Mouse (Mus musculus) hindbrain, embryonic 14.5 days (tissue): ENCODE data around the gene Taz. TPM values are rescaled to one million over a fixed set of nuclear protein-coding genes. Genes with fewer than 3 reads are reported as not detected.
A peak's percentile ranks its signal among the peaks of the same experiment; 100 is the strongest.

Experiments used
- ATAC-seq: fragments of 200-750 bp; cut with Nextera tagmentation; 2 replicates; pipeline ENCODE4 v1.8.0; 2017; ENCODE audit warnings: moderate number of reproducible peaks, mild to moderate bottlenecking, moderate TSS enrichment, moderate library complexity; ENCODE audit not compliant: low FRiP score
- DNase-seq: peaks from one replicate; pipeline ENCODE4 v3.0.0-alpha.2; 2015; ENCODE audit warnings: low spot score
- H3K27ac ChIP-seq: fragments of 300-500 bp; sonication (generic); 2 replicates; pipeline ENCODE4 v1.5.1; 2014; ENCODE audit warnings: mild to moderate bottlenecking, moderate library complexity
- H3K27me3 ChIP-seq: fragments of 300-500 bp; sonication (generic); 2 replicates; pipeline ENCODE4 v1.6.1; 2014; ENCODE audit warnings: mild to moderate bottlenecking, low read length, mixed read lengths; ENCODE audit not compliant: control insufficient read depth, insufficient read depth
- H3K36me3 ChIP-seq: fragments of 300-500 bp; sonication (generic); replicated peaks from 2 replicates; pipeline ENCODE4 v1.6.1; 2014; ENCODE audit not compliant: control insufficient read depth, insufficient read depth
- H3K4me1 ChIP-seq: fragments of 300-500 bp; sonication (generic); replicated peaks from 2 replicates; pipeline ENCODE4 v1.6.1; 2014; ENCODE audit warnings: antibody characterized with exemption, low read length, mixed read lengths; ENCODE audit not compliant: control insufficient read depth, insufficient read depth
- H3K4me2 ChIP-seq: fragments of 300-500 bp; sonication (generic); replicated peaks from 2 replicates; pipeline ENCODE4 v1.6.1; 2014; ENCODE audit warnings: mild to moderate bottlenecking, moderate library complexity
- H3K4me3 ChIP-seq: fragments of 300-500 bp; sonication (generic); replicated peaks from 2 replicates; pipeline ENCODE4 v1.5.1; 2014; ENCODE audit warnings: mild to moderate bottlenecking, low read length
- H3K9ac ChIP-seq: fragments of 300-500 bp; sonication (generic); 2 replicates; pipeline ENCODE4 v1.6.1; 2014
- H3K9me3 ChIP-seq: fragments of 300-500 bp; sonication (generic); 2 replicates; pipeline ENCODE4 v1.6.1; 2016; ENCODE audit warnings: low read length; ENCODE audit not compliant: control insufficient read depth
- WGBS: fragments of 180-500 bp; shearing (Covaris S2); extraction: QIAGEN DNeasy Blood & Tissue Kit; methylation state at CpG from one replicate; pipeline ENCODE4 v1.1.7; 2014; 5-methylcytosine and 5-hydroxymethylcytosine counted together
- polyA plus RNA-seq: library from polyadenylated mRNA; unstranded; fragments of >200 nt; fragmentation: Nextera tagmentation; extraction: Ambion mirVana; gene quantifications from 2 replicates; pipeline ENCODE4 v1.2.1, GENCODE M21; 2014

Gene Taz
- polyA plus RNA-seq, 1 experiment from 2014 or later = 56.5 TPM

GRCm38 (mm10) chrX:74298348-74298747, 16.6 kb downstream of the Taz start:
- H3K36me3 ChIP-seq = peaks cover 30% of the 10 kb centered on the region; the same call in 1 of the 2 replicates
- ATAC-seq (no peak), DNase-seq (no peak)
- WGBS = 100% methylated on average over 1 of the region's 1 CpGs
- no peak overlapping the region for H3K4me3 ChIP-seq
- H3K4me2 ChIP-seq = no peak overlapping the region; the same call in 1 of the 2 replicates
- H3K9ac ChIP-seq = no peak overlapping the region
- H3K4me1 ChIP-seq = no peaks in the 10 kb centered on the region
- no peak overlapping the region for H3K27ac ChIP-seq
- H3K9me3 ChIP-seq = no peaks in the 10 kb centered on the region
- H3K27me3 ChIP-seq = no peaks in the 10 kb centered on the region

DNA sequence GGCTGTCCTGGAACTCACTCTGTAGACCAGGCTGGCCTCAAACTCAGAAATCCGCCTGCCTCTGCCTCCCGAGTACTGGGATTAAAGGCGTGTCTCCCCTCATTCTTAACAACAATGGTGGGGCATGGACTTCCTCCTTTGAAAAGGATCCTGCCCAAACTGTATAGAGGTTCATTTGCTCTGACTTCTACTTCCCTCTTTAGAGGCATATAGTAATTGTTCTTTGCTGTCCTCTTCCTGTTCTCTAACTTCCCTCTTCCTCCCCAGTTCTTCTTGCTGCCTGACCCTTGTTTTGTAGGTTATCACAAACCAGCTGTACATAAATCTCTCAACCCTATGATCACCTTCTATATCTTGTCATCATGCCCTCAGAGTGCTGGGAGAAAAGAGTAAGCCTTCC, 18.0 kb downstream of the Taz start:
- Histone ChIP-seq H3K27me3 (no peaks in the 10 kb centered on the region), H3K4me2 (no peak overlapping the region), H3K9ac (no peak overlapping the region), H3K27ac (no peak overlapping the region), H3K36me3 (peaks cover 35% of the 10 kb centered on the region; the same call in 1 of the 2 replicates), H3K4me3 (no peak overlapping the region), H3K4me1 (peaks cover 6% of the 10 kb centered on the region; the same call in 1 of the 2 replicates), H3K9me3 (no peaks in the 10 kb centered on the region)
- DNase-seq = no peak
- ATAC-seq = no peak
- 90% methylated on average over 3 of the region's 3 CpGs for WGBS

- peak within 1 kb of the TSS; percentile 95 for H3K27ac ChIP-seq
- ATAC-seq = peak; percentile 84
- no peaks in the 10 kb centered on the region for H3K9me3 ChIP-seq
- peak; percentile 76 for DNase-seq
- no peaks in the 10 kb centered on the region for H3K27me3 ChIP-seq
- WGBS = 12% methylated on average over 36 of the region's 41 CpGs
- H3K4me2 ChIP-seq = peak within 1 kb of the TSS; percentile 75
- H3K4me3 ChIP-seq = peak within 1 kb of the TSS; percentile 61
- peak within 1 kb of the TSS; percentile 80 for H3K9ac ChIP-seq
- peaks cover 20% of the 10 kb centered on the region; the same call in 1 of the 2 replicates for H3K4me1 ChIP-seq
- peaks cover 65% of the 10 kb centered on the region for H3K36me3 ChIP-seq
These were observed 23.4 kb downstream of the Taz start, which contains the start of gene Gdi1 for GRCm38 (mm10) chrX:74304867-74305700. TSS of gene Gdi1 (plus strand) at chrX:74304998.

GRCm38 (mm10) chrX:74312540-74313464, 31.1 kb downstream of the Taz start, which contains the start of gene Fam50a:
TSS of gene Fam50a (plus strand) at chrX:74313033.
- Histone ChIP-seq H3K36me3 (peaks cover 43% of the 10 kb centered on the region), H3K9ac (peak within 1 kb of the TSS; percentile 74), H3K9me3 (no peaks in the 10 kb centered on the region), H3K27me3 (no peaks in the 10 kb centered on the region), H3K4me2 (peak within 1 kb of the TSS; percentile 57), H3K4me1 (peaks cover 4% of the 10 kb centered on the region; the same call in 1 of the 2 replicates), H3K27ac (peak within 1 kb of the TSS; percentile 91), H3K4me3 (peak within 1 kb of the TSS; percentile 55)
- DNase-seq = peak; percentile 86
- peak; percentile 97 for ATAC-seq
- 20% methylated on average over 58 of the region's 59 CpGs for WGBS

DNA sequence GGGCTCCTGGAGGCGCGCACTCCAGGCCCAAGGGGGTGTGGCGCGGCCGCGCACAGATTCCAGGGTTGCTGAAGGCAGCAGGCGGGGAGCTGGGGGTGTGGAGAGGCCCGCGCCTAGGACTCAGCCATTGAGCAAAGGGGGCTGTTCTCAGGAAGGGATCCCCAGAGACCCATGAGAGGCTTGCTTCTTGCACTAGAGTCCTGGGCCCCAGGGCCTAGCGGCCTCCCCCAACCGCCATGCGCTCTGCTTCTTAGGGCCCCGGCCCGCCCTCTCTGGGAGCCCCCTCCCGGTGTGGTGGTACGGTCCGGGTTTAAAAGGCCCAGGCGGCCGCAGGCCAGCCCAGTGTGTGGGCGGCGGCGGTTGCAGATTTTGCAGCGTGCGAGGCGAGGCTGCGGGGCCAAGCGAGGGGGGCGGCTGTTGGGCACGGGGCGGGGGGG, 47.0 kb downstream of the Taz start, which contains the start of gene Plxna3:
Plxna3 (plus strand) TSS at position 342 of the 437 bp plus-strand sequence.
- Histone ChIP-seq H3K4me3 (peak within 1 kb of the TSS; percentile 54), H3K36me3 (peaks cover 20% of the 10 kb centered on the region), H3K4me1 (peaks cover 28% of the 10 kb centered on the region), H3K27me3 (no peaks in the 10 kb centered on the region), H3K27ac (peak within 1 kb of the TSS; percentile 86), H3K9ac (peak within 1 kb of the TSS; percentile 77), H3K4me2 (peak within 1 kb of the TSS; percentile 76), H3K9me3 (no peaks in the 10 kb centered on the region)
- DNase-seq (peak; percentile 59), ATAC-seq (peak; percentile 93)
- 14% methylated on average over 22 of the region's 30 CpGs for WGBS

DNA sequence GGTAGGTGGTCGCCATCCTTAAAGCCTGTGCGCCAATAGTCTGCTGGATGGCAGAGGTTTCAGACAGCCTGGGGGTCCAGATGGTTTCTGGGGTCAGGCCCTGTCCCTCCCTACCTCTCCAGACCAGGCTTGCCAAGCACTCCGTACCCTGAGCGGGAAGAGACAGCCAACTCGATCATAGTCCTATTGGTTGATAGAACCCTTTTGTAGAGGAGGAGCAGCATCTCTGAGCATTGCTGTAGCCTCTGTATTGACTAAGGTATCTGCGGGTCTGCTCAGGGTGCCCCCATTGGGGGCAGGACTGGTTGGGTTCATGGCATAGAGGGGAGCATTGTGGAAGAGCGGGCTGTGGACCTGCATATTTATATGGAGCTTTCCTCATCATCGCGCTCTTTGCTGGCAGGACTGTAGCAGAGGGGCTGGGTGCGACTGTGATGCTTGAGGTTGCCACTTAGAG, 47.5 kb downstream of the Taz start:
- ATAC-seq (peak; percentile 35), DNase-seq (no peak)
- peak overlapping the region; percentile 54 for H3K4me3 ChIP-seq
- H3K36me3 ChIP-seq = peaks cover 25% of the 10 kb centered on the region
- H3K27ac ChIP-seq = peak overlapping the region; percentile 86
- no peaks in the 10 kb centered on the region for H3K27me3 ChIP-seq
- peaks cover 28% of the 10 kb centered on the region for H3K4me1 ChIP-seq
- 27% methylated on average over 10 of the region's 10 CpGs for WGBS
- H3K4me2 ChIP-seq = peak overlapping the region; percentile 76
- peak overlapping the region; percentile 77 for H3K9ac ChIP-seq
- H3K9me3 ChIP-seq = no peaks in the 10 kb centered on the region

DNA sequence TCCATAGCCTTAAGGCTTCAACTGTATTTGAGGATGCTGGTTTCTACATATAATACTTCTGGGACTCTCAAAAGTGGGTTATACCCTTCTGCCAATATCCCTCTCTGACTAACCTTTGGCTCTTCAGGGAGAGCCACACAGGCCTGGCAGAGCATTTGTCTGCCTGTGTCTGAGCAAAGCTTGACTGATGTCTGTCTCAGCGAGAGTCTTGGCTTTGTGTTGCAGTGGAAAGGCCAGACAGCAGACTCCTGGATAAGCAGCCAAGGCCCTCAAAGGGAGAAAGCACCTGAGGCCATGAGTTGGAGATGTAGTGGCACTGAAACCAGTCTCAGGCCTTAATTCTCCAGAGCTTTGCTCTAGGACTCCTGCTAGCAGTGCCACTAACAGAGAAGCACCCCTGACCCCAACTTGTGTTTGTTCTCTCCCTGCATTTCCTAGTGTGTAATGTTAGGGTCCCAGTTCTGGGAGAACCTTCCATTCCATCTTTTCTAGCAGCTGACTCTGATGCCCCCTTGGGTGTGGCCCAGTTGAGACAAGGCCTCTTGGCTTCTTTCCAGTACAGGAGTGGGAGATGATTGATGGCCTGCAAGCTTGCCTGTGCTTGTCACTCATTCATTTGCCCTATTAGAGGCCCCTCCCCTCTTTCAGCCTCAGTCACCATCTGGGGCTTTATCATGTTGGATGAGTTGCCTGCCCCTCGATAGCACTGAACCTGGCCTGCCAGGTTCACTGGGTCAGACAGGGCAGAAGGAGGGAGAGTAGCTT, 48.6 kb downstream of the Taz start:
- Histone ChIP-seq H3K4me1 (peaks cover 28% of the 10 kb centered on the region), H3K4me2 (peak overlapping the region; percentile 76), H3K9ac (peak overlapping the region; percentile 77), H3K27me3 (no peaks in the 10 kb centered on the region), H3K27ac (peak overlapping the region; percentile 86), H3K36me3 (peaks cover 34% of the 10 kb centered on the region), H3K9me3 (no peaks in the 10 kb centered on the region), H3K4me3 (peak overlapping the region; percentile 54)
- WGBS = 37% methylated on average over 2 of the region's 2 CpGs
- ATAC-seq (no peak), DNase-seq (no peak)
